Mouse (Mus musculus) ES-CJ7 (cell line): Measurements from ENCODE around the gene G2e3.
A peak's percentile ranks its signal among the peaks of the same experiment; 100 is the strongest.

Source experiments
- DNase-seq: peaks from one replicate; pipeline ENCODE4 v3.0.0; 2011; ENCODE audit warnings: low read depth, low spot score

G2e3 gene

GRCm38 (mm10) chr12:51347988-51348697 lies at the start of gene G2e3:
G2e3 (plus strand) TSS chr12:51348061.
- peak; percentile 96 for DNase-seq

- DNase-seq: no peak
Measured at GRCm38 (mm10) chr12:51323604-51324003, 24.3 kb upstream of the G2e3 start.

- DNase-seq: no peak
Measured at GRCm38 (mm10) chr12:51326819-51327218, 21.0 kb upstream of the G2e3 start.

- DNase-seq: no peak
Measured at GRCm38 (mm10) chr12:51337014-51337413, 10.8 kb upstream of the G2e3 start.

GRCm38 (mm10) chr12:51346121-51346520 lies 1.7 kb upstream of the G2e3 start:
- peak; percentile 86 for DNase-seq

GRCm38 (mm10) chr12:51348698-51348998 lies 787 bp downstream of the G2e3 start:
- DNase-seq: no peak

GRCm38 (mm10) chr12:51355296-51355695 lies 7.4 kb downstream of the G2e3 start:
- no peak for DNase-seq

GRCm38 (mm10) chr12:51361294-51361693 lies 13.4 kb downstream of the G2e3 start:
- DNase-seq: no peak

- no peak for DNase-seq
Measured at GRCm38 (mm10) chr12:51362898-51363297, 15.0 kb downstream of the G2e3 start.

- DNase-seq: no peak
Measured at GRCm38 (mm10) chr12:51368504-51368903, 20.6 kb downstream of the G2e3 start.

GRCm38 (mm10) chr12:51377003-51377887 lies 29.4 kb downstream of the G2e3 start, which contains the start of gene Scfd1:
Scfd1 (plus strand) TSS chr12:51377510.
- peak; percentile 90 for DNase-seq

- no peak for DNase-seq
Measured at GRCm38 (mm10) chr12:51377888-51378190, 30.0 kb downstream of the G2e3 start.

GRCm38 (mm10) chr12:51399871-51400270 lies 52.0 kb downstream of the G2e3 start:
- DNase-seq: no peak

GRCm38 (mm10) chr12:51402060-51402698 lies 54.3 kb downstream of the G2e3 start:
- DNase-seq: peak; percentile 42

- DNase-seq: no peak
Measured at GRCm38 (mm10) chr12:51403987-51404586, 56.2 kb downstream of the G2e3 start.

GRCm38 (mm10) chr12:51411362-51411761 lies 63.5 kb downstream of the G2e3 start:
- DNase-seq: no peak
